Mouse (Mus musculus): ENCODE results near the gene Ptbp3.
A peak's percentile ranks its signal among the peaks of the same experiment; 100 is the strongest.
"Not testable (repeated sequence)": the region's sequence is repeated elsewhere in the genome, so short reads cannot be mapped to it uniquely, and the experiment has no call there.

Gene Ptbp3

DNA sequence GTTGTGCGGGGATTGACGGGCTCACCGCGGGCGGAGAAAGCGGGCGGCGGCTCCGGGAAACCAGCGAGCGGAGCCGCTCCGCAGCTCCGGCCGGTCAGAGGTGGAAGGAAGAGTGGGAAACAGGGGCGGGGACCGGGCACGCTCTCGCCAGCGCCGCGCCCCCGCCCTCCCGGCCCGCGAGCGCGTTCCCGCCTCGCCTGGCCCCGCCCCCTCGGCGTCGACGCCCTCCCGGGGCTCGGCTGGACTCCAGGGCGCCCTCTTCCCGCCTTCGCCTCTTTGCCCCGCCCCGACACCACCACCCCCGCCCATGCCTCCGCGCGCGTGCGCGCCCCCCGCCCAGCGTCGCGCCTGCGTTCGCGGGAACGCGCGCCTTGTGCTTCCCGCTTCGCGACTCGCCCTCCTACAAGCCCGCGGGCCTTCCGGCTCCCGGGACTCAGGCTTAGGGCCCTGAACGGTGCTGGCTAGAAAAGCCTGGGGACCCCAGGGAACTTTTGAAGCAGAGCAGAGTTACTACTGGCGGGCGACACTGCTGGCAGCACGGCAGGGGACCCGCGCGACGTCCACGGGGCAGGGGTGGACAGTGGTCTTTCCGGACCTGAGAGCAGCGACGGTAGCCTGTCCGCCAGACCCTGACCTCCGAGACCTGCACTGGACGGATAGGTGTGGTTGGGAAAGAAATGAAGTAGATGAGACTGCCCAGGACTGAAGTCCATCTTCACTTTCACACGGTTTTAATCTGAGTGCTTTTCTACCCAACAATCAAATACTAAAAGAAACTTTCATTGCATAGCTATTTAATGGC, at the start of gene Ptbp3:
TSS of gene Ptbp3 (minus strand) at position 190 of the 802 bp plus-strand sequence.
- peak; percentile 97 for DNase-seq

DNA sequence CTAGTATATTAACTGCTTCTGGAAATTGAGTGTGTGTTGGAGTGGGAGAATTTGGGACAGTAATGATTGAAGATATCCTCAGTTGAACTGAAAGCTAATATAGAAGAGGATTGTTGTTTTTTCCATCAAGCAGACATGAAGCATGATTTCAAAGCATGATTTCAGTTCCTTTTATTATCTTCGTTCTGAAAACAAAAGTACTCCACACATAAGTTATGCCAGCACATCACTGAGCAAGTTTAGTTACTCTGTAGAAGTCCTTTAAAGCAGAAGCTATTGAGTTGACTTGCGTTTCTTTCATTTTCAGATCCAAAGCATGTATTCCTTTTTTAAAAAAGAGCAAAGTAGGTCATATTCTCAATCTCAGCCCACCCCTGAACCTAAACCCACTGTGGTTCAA, 47.4 kb upstream of the Ptbp3 start:
- no peak for DNase-seq

DNA sequence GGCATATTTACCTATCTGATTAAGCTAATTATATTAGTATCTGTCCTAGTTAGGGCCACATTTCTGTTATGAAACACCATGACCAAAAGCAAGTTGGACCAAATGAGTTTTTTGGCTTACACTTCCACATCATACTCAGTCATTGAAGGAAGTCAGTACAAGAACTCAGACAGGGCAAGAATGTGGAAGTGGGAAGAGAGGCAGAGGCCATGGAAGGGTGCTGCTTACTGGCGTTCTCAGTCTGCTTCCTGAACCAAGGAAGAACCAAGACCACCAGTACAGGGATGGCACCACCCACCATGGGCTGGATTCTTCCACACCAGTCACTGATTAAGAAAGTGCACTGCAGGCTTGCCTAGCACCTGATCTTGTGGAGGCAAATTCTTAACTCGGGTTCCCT, 45.5 kb upstream of the Ptbp3 start:
- DNase-seq, result no peak

DNA sequence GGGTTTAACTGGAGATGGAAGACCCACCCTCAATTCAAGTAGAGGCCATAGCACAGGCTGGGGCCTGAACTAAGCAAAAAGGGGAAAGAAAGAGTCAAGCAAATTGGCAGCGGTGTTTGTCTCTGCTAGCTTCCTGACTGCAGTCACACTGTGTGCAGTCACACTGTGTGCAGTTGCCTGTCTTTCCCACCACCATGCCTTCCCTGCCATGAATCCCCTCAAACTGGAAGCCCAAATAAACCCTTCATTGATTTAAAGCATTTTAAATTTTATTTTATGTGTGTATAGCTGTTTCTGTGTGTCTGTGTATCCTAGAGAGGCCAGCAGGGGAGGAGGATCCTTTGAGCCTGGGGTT, 38.7 kb upstream of the Ptbp3 start:
- DNase-seq, result no peak

DNA sequence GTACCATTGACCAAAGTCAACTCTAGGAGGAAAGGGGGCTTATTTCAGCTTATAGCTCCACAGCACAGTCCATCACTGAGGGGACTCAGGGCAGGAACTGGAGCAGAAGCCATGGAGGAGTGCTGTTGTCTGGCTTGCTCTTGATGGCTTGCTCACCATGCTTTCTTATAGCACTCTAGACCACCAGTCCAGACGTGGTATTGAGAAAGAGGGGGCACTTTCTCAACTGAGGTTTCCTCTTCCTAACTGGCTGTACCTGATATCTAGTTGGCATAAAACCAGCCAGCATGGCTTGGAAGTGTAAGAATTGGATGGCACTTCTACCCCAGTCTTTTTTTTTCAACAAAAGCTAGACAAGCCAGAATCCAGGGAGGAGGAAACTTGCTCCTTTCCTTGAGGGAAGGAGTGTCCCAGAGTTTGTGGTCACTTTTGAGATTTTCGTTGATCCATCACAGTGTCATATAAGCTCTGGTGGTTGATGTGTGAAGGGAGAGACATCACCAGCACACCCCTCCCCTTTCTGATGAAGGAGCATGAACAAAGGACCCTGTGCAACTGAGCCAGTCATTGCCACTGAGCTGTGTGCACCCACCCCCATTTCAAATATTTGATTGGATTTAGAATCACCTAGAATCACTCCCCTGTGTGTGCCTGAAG, 38.2 kb upstream of the Ptbp3 start:
- no peak for DNase-seq

DNA sequence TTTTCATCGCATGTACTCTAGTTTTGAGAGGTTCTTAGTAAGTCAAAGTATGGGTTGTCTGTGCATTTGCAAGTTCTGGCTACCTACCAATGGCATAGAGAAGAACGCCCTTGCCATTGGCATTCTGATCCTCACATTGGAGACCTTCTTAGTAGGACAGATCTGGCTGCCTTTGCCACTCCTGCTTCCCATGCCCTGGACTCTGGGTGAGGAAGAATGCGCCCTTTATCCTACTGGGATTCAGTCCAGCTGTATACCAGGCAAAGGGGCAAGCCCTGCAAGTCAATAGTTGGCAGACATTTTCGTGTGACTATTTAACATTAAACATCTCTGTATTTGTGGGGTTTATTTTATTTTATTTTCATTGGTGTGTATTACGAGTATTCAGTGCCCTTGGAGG, 35.9 kb upstream of the Ptbp3 start:
- peak; percentile 85 for DNase-seq

DNA sequence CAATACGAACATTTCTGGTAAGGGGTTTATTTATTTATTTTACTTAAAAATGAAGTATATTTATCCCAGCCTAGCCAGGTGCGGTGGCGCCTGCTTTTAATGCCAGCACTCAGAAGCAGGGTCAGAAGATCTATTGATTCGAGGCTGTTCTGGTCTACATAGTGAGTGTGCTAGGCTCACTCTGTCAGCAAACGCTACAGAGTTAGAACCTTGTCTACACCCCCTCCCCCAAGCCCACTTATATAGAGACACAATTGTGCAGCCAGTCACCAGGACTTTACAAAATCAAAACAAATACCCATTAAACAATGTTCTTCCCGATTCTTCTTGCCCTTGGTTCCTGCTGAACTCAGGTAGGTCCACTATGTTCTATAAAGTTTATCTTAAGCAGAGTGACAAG, 33.0 kb upstream of the Ptbp3 start:
- DNase-seq, result no peak

DNA sequence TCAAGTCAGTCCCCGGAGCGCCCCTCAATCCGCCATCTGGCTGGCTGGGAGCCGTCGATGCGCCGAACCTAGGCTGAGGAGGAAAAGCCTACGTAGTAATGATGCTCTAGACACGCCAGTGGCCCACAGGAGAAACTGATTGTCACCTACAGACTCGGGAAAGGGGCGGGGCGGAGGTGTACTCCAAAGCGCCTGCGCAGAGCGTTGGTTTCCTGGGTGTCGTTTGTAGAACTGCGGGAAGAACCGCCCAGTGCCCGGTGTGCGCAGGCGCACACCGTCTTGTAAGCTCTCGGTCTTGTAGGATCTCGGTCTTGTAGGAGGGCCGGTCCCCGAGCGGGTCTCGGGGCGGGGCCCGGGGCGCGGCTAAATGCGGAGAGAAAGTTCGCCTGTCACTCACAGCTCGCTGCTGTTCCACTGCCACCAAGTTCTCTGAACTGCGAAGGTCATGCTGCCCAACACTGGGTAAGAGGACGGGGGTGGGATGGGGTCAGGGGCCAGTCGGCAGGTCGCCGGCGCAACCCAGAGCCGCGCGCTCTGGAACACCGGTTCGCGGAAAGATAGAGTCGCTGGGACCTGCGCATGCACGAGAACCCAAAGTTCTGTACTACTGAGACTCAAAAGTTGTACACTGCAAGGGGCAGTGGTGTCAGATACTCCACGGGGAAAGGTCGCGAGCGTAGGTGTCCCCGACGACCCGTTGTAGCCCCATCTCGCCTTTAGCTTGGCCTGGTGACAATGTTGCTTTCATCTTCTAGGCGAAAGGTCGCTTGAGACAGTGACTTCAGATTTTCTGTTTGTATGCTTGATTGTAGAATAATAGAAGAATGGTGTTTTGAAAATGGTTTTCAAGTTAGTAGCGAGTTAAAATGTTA, 32.4 kb upstream of the Ptbp3 start, which contains the start of gene Hsdl2:
TSS of gene Hsdl2 (plus strand) at position 250 of the 872 bp plus-strand sequence.
- DNase-seq, result peak; percentile 99

DNA sequence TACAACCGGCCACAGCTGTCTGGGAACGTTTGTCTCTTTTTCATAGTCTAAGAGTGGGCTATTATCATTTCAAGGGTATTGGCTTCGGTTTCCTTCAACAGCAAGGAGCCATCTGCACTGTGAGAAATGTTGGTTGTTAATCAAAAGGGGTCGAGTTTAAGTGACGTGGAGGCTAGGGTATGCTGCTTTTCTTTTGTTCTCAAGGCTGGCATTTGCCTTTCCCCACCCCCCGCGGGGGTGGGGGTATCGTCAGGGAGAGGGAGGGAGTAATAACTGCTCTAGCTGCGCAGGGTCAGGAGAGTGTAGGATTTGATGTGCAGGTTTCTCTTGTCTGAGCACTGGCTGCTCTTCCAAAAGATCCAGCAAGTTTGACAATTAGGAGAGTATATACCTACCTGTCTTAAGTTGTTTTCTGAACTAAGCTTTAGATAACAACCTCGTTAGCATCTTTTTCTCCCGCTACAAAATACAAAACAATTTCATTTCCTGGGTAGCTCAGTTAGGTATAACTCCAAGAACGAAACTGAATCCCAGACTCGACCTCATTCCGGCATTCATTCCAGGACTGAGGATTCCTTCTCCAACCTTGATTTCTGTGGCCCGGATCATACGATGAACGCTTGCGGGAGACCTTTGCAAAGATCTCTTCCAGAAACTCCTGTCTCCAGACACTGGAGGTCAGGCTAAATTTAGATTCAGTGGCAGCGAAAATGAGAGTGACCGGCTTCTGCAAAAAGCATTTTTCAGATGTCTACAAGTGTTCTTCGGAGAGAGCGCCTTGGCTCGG, 31.5 kb upstream of the Ptbp3 start:
- DNase-seq, result peak; percentile 30

DNA sequence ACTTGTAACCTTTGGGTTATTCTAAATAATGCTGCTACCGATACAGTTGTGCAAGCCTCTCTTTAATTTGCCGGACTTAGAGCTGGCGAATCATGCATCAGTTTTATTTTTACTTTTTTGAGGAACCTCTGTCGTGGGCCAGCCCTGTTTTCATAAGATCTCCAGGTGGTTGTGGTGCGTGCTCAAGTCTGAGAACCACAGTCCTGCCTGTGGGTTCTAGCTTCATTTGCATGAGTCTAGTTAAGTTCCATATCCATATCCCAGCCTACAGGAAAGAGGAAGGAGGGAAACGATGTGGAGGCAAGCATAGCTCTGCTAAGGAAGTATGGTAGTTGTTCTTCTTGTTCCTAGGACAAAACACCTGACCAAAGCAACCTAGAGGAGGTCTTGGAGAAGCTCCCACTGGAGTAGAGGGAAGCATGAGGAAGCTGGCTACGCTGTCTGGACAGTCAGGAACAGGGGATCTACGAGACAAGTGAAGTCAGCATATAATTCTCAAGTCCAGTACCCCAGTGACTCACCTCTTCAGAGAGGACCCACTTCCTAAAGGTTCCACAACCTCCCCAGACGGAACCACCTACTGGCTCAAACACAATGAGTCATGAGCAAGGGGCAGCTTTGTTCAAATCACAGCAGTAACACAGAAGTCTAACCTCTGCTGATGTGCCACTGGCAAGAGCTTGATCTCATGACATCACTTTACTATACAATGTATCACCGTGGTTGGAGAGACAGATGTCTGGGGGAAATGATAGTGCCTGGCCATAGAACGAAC, 26.2 kb upstream of the Ptbp3 start:
- DNase-seq, result no peak

DNA sequence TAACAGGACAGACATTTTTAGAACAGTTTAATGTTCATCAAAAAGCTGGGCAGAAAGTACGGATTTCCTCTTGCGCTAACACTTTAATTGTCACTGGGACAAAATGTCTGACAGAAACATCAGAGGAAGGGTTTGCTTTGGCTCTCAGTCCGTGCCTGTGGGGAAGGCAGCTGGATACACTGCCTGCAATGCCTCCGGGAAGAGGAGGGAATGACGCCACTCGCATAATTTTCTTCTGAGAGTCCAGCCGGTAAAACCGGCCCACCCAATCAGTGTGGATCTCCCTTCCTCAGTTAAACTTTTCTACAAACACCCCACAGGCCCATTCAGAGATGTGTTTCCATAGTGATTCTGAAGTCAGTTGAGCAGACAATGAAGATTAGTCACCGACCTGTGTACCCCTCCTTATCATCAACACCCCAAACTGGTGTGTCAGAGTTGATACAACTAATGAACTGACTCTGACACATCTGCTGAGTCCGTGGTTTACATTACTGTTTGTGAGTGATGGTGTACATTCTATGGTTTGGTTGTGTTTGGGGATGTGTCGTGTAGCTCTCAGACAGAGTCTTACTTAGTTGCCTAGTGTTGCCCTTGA, 23.5 kb upstream of the Ptbp3 start:
- no peak for DNase-seq

DNA sequence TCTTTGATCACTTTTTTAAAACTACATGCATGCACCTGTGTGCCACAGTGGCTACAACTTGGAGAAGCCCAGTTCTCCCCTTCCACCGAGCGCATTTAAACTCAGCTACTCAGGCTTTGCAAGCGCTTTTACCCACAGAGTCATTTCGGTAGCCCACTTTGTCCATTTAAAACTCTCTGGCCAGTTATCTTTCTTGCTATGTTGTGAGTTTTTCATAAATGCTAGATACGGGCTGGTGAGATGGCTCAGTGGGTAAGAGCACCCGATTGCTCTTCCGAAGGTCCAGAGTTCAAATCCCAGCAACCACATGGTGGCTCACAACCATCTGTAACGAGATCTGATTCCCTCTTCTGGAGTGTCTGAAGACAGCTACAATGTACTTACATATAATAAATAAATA, 21.4 kb upstream of the Ptbp3 start:
- DNase-seq, result not testable (repeated sequence)

DNA sequence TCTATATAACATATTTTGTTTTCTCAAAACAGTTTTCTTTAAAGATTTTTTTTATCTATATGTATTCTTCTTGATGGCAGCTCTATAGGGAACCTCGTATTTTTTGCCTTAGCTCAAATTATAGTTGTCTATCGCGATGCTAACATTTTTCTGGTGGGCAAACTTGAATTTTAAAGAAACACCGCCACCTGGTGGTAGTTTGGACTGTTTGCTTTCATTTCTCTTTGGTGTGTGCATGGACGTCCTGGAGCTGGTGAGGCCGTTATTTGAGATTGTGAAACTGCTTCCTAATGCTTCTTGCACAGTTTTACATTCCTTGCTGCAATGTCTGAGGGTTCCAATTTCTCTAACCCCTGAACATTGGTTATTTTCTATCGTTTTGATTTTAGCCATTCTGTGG, 20.4 kb upstream of the Ptbp3 start:
- DNase-seq, result peak; percentile 85

DNA sequence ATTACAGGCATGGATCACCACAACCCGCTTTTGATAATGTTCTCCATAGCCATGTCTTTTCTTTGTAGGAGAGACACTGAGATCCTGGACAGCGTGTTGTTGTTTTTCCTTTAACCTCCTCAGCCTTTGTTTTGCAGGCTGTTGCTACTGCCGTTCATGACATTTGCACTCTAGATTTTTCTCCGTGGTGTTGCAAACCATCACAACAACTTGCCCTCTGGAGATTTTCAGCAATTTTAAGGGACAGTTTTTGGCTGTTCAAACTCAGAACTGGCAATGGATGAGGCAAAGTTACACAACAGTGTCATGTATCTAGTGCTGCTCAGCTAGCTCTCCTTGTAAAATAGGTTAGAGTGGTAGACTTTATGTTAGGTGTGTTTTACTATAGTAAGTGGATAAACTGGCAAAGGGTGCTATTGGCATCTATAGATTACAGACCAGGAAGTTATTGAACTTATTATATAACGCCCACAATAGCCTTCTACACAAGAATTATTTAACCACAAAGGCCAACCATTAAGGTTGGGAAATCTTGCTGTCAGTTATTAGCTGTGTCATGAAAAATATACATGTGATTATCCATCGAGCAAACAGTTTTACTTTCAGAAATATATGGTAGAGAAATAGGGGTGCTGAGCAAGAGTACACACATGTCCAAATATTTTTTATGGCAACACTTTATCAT, 18.6 kb upstream of the Ptbp3 start:
- DNase-seq, result no peak

DNA sequence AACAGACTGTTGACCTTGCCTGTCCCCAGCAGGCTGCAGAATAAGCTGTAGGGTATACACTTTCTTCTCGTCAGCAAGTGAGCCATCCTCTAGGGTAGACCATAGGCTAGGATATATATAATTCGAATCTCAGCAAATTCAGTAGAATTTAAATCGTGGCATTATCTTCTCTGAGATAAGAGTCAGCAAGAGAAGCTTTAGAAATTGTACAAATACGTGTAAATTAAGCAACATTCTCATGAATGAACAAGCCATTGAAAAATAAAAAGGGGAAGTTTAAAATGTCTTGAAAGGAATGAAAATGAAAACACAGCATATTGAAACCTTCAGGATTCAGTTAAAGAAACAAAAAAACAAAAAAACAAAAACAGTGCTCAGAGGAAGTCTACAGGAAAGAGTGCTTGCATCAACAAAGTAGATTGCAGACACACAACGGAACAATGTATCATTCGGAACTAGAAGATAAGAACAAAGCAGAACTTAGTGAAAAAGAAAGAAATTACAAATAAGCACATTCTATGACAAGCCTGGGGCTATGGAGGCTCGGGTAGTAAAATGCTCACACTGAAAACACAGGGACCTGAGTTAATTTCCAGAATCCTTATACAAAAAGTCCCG, 16.5 kb upstream of the Ptbp3 start:
- no peak for DNase-seq

DNA sequence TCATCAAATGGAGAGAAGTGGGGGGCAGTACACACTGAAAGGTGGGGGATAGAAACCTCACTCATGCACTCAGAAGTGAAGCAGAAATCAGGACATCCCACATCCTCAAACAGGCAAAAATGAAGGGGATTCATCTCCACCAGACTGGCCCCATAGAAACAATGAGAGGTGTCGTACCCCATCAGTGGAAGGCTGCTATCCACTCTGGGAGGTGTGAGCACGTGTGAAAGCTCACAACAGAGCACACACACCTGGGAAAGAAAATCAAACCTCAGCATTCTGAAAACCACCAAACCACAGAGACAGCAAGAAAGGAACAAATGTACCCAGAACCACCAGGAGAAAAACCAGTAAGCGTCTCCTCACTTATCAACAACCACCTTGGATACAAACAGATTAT, 15.0 kb upstream of the Ptbp3 start:
- no peak for DNase-seq

DNA sequence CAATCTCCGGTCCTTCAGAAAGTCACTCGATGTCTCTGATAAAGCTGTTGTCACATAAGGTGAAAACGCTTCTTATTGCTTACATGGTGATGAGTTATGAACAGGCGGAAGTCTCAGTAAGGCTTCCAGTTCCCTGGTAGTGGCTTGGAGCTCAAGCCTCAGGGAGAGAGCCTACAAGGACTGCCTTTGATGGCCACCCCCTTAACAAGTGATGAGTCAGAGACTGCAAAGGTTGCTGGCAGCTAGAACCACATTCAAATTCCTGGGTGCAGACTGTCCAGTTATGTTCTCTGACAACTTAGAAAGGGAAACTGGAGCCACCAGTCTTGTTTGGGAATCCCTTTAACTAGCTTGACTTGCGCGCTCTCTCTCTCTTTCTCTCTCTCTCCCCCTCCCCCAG, 11.0 kb upstream of the Ptbp3 start:
- DNase-seq, result no peak

DNA sequence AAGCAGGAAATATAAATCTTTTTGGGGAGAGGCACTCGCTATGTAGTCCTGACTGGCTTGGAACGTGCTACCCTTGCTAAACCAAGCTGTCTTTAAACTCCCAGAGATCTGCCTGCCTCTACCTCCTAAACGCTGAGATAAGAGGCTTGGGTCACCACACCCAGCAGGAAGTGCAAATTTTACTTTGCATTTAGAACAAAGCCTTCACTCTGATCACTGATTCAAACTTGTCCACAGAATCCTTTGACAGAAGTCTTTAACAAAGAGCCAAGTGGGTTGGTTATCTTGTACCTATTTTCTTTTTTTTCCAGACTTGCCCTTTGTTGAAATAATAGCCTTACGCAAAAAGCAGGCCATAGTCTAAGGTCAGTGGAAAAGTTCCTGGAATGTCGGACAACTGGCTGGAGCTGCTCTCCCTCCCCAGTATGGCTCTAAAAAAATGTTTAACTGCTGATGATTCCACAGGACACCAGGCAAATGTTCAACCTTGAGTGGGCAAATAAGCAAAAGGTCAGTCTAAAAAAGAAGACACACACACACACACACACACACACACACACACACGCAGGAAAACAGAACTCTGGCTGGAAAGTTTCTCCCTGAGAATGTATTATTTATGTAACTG, 9.0 kb upstream of the Ptbp3 start:
- DNase-seq, result peak; percentile 82

DNA sequence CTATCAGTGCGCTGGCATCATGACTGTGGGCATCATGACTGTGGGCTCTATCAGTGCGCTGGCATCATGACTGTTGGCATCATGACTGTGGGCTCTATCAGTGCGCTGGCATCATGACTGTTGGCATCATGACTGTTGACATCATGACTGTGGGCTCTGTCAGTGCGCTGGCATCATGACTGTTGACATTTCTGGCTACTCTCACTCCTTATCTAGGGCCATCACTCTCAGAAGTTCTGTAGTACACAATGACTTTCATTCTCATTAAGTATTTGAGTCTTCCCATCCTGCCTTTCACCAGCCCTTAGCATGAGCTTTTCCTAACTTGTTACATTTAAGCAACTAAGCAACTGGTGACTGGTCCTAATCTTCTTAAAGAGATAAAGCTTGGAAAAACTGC, 8.2 kb upstream of the Ptbp3 start:
- DNase-seq, result not testable (repeated sequence)

DNA sequence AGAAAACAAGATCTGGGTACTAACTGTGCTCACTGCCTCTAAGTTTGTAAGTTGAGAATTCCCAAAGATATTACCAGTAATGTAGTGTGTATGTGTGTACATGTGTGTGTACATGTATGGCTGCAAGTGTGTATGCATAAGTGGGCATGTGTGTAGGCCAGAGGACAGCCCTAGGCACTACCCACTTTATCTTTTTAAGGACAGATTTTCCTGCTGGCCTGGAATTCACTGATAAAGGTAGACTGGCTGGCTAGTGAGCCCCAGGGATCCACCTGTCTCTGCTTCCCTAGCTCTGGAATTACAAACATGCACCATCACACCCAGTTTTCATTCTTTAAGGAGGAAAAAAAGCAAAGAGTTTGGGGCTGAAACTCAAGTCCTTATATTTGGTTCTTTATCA, 6.0 kb upstream of the Ptbp3 start:
- no peak for DNase-seq

All from kidney, postnatal 14 days (tissue).